Mouse (Mus musculus): ENCODE data around the gene Arhgef17. TPM values are rescaled to one million over a fixed set of nuclear protein-coding genes. Genes with fewer than 3 reads are reported as not detected.

Arhgef17 gene
- polyA plus RNA-seq, 1 experiment from 2014 or later = 8.0 TPM

DNA sequence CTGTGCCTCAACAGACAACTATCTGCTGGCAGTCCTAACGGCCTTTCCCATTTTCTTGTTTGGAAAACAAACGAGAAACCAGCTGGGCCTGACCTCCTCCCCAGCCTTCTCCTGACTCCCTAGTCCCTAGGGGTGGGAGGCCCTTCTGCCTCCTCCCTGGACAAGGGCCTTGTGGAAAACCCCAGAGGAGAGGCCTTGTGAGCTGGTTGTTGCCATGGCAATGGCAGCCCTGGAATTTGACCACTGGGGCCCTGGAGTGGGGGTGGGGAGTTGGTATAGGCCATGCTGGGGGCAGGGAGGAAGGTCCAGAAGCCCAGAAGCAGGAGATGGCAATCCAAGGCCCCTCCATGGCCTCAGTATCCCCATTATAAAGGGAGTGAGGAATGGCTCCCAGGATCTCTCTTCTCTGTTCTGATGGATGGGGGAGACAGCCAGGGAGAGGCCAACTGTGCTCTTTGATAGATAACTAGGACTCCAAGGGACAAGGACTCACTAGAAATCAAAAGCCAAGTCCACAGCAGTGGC is 20.6 kb downstream of the Arhgef17 start:
- Histone ChIP-seq H3K4me1 (peaks cover 83% of the 10 kb centered on the region), H3K9ac (no peak overlapping the region), H3K27me3 (no peaks in the 10 kb centered on the region), H3K4me3 (no peak overlapping the region), H3K36me3 (peaks cover 26% of the 10 kb centered on the region), H3K4me2 (no peak overlapping the region), H3K27ac (no peak overlapping the region; the same call in 1 of the 2 replicates), H3K9me3 (no peaks in the 10 kb centered on the region)
- WGBS = 32% methylated on average over 2 of the region's 2 CpGs
- no peak for ATAC-seq (ENCODE audit: insufficient number of reproducible peaks, low FRiP score, low TSS enrichment, low read depth)

DNA sequence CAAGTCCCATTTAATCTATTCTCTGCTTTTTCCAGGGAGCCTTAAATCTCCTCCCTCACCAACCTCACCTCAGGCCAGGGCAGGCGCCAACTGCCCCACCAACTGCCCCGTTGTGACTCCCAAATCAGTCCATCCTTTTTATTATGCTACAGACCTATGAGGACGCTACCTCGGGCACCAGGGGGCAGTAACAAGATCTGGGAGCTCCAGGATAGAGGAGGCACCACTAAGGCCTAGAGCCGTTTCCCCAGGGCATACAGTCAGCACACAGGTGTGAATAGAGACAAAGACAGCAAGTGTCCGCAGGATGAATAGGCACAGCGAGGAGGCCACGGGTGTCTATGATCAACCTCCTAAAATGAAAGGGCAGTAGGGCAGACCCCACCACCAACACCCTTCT is 23.3 kb downstream of the Arhgef17 start:
- Histone ChIP-seq H3K9me3 (no peaks in the 10 kb centered on the region), H3K36me3 (peaks cover 17% of the 10 kb centered on the region; the same call in 1 of the 2 replicates), H3K4me2 (no peak overlapping the region), H3K4me1 (peaks cover 59% of the 10 kb centered on the region), H3K27ac (peak overlapping the region; percentile 84), H3K27me3 (no peaks in the 10 kb centered on the region), H3K4me3 (no peak overlapping the region), H3K9ac (no peak overlapping the region)
- WGBS = 55% methylated on average over 8 of the region's 8 CpGs
- no peak for ATAC-seq (ENCODE audit: insufficient number of reproducible peaks, low FRiP score, low TSS enrichment, low read depth)

DNA sequence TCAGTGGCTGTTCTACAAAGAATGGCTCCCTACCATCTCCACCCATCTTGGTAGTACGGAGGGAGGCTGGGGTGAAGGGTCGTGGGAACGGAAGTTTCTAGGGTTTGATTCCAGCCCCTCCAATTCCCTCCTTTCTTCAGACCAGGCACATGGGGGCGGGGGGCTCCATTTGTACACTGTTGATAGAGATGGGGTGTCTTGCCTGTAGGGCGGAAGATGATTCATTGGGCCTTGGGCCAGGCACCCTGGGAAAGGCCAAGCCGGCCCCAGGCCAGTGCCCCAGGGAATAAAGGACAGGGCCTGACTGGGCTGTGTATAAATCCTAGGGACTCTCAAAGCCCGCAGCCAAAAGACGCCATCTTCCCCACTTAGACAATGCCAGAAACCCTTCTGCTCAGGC is 23.8 kb downstream of the Arhgef17 start:
- Histone ChIP-seq H3K4me3 (no peak overlapping the region), H3K27ac (peak overlapping the region; percentile 84), H3K4me1 (peaks cover 56% of the 10 kb centered on the region), H3K36me3 (peaks cover 13% of the 10 kb centered on the region; the same call in 1 of the 2 replicates), H3K27me3 (no peaks in the 10 kb centered on the region), H3K9ac (no peak overlapping the region), H3K9me3 (no peaks in the 10 kb centered on the region), H3K4me2 (peak overlapping the region; percentile 29; the same call in 1 of the 2 replicates)
- no peak for ATAC-seq (ENCODE audit: insufficient number of reproducible peaks, low FRiP score, low TSS enrichment, low read depth)
- 83% methylated on average over 8 of the region's 8 CpGs for WGBS

DNA sequence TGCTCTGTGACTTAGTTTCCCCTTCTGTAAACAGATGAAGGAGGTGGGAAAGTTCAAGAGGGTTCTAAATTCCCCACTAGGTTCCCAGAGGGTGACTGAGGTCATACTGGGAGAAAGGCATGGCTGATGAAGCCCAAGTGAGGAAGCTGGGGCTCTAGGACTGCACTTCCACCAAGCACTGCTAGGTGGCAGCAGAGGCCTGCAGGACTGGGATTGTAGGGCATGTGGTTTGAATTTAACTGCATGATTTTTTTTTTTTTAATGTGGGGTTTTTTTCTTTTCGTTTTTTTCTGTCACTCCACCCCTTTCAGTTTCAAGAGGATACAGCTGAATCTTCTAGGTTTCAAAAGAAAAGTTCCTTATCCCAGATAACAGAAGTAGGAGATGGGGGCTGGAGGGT is 24.7 kb downstream of the Arhgef17 start:
- Histone ChIP-seq H3K4me1 (peaks cover 50% of the 10 kb centered on the region), H3K27me3 (no peaks in the 10 kb centered on the region), H3K27ac (peak overlapping the region; percentile 84), H3K9ac (no peak overlapping the region), H3K36me3 (peaks cover 13% of the 10 kb centered on the region; the same call in 1 of the 2 replicates), H3K4me2 (peak overlapping the region; percentile 29; the same call in 1 of the 2 replicates), H3K9me3 (no peaks in the 10 kb centered on the region), H3K4me3 (peak overlapping the region; percentile 5; the same call in 1 of the 2 replicates)
- WGBS = 0% methylated on average over 1 of the region's 1 CpGs
- ATAC-seq (ENCODE audit: insufficient number of reproducible peaks, low FRiP score, low TSS enrichment, low read depth) = no peak

DNA sequence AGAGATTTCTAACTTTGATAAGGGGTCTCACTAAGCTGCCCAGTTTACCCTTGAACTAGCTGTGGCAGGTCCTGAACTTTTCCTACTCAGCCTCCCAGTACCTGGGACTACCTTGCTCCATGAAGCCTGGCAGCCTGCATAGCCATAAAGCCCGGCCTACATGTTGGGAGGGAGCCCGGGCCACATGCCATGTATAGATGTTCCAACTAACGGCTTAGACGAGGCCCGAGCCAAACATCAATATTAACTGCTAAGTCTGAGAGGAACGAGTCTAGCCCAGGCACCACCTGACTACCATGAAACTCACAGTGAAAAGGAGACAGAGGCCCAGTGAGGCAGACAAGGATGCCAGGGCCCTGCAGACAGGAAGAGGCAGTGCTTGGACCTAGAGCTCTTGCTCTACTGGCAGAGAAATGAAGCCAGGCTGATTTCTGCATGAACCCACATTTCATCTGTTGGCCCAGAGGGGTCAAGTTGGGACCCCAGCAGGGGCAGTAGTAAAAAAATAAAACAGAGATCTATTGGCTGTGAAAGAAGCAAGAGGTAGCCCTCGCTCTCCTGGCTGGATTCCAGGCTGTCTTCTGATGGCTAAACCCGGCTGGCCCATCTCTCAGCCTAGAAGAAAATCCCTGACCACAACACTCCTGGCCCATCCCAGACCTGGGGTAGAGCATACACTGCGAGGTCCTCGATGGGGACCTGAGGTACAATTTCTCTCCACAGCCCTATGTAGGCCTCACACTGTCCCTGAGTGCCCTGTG is 25.7 kb downstream of the Arhgef17 start:
- H3K4me2 ChIP-seq = no peak overlapping the region
- no peaks in the 10 kb centered on the region for H3K9me3 ChIP-seq
- H3K36me3 ChIP-seq = peaks cover 16% of the 10 kb centered on the region; the same call in 1 of the 2 replicates
- H3K4me1 ChIP-seq = peaks cover 40% of the 10 kb centered on the region
- WGBS = 81% methylated on average over 10 of the region's 10 CpGs
- H3K4me3 ChIP-seq = no peak overlapping the region
- H3K27me3 ChIP-seq = no peaks in the 10 kb centered on the region
- H3K27ac ChIP-seq = no peak overlapping the region
- H3K9ac ChIP-seq = no peak overlapping the region
- no peak for ATAC-seq (ENCODE audit: insufficient number of reproducible peaks, low FRiP score, low TSS enrichment, low read depth)

DNA sequence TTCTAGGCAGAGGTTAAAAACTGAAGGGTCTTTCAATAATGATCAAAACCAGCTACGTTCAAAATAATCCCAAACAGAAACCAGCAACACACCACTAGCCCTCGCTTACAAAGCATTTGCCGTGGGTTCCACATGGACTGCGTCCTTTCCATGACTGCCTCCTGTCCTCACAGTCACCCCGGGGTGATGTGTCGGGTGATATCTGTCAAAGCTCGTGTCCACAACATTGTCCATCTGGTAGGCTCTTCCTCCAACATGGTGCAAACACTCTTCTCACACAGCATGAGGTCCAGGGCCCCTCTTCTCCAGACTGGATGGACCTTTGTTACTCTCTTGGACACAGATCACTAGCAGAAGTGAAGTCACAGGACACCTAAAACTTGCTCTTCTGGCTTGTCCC is 26.9 kb downstream of the Arhgef17 start:
- Histone ChIP-seq H3K4me3 (no peak overlapping the region), H3K9ac (no peak overlapping the region), H3K9me3 (no peaks in the 10 kb centered on the region), H3K4me1 (peaks cover 33% of the 10 kb centered on the region), H3K27ac (no peak overlapping the region), H3K4me2 (no peak overlapping the region), H3K27me3 (no peaks in the 10 kb centered on the region), H3K36me3 (peaks cover 16% of the 10 kb centered on the region; the same call in 1 of the 2 replicates)
- no peak for ATAC-seq (ENCODE audit: insufficient number of reproducible peaks, low FRiP score, low TSS enrichment, low read depth)
- WGBS = 85% methylated on average over 7 of the region's 7 CpGs

DNA sequence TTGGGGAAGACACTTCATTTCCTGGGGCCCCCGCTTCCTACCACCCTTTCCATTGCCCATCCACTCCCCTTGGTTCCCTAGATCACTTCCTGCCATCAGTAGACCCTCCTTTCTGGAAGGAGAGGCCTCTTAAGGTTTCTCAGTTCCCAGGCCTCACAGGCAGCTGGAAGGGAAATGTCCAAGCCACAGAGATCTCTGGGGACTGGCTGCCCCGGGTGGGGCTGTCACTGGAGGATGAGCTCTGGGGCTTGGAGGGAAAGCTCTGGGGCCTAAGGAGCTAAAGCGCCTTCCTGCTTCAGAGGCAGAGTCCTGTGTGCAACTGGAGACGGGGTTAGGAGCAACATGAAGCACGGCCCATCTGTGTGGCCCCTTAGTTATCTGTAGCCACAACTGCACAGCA is 27.3 kb downstream of the Arhgef17 start:
- peaks cover 13% of the 10 kb centered on the region; the same call in 1 of the 2 replicates for H3K36me3 ChIP-seq
- H3K4me1 ChIP-seq = peaks cover 30% of the 10 kb centered on the region
- no peak for ATAC-seq (ENCODE audit: insufficient number of reproducible peaks, low FRiP score, low TSS enrichment, low read depth)
- H3K4me3 ChIP-seq = no peak overlapping the region
- H3K27ac ChIP-seq = no peak overlapping the region
- no peaks in the 10 kb centered on the region for H3K27me3 ChIP-seq
- H3K4me2 ChIP-seq = no peak overlapping the region
- WGBS = 86% methylated on average over 5 of the region's 5 CpGs
- no peak overlapping the region for H3K9ac ChIP-seq
- H3K9me3 ChIP-seq = no peaks in the 10 kb centered on the region

DNA sequence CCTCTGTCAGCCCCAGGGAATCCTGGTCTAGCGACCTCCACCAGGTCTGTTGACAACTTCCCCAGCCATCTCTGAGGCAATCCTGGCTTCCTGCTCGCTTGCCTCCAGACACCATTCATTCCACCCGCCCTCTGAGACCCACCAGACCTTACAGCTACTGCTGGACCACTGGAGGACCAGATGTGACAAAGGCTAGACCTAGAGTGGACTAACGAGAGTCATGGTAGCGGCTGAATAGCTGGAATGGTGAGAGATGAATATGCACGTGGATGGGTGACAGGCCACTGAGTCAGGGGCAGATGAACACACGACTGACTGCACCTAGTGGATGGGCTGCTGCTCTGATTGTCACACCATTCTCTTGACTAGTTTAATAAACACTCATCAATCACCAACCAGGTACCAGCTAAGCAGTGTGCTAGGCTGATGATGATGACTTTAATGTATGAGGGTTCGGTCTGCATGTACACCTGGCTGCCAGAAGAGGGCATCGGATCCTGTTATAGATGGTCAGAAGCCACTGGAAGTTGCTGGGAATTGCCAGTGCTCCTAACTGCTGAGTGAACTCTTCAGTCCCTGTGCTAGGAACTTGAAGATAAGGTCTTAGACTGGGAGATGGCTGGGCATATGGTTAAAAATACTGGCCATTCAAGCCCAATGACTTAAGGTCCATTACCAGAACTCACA is 29.3 kb downstream of the Arhgef17 start:
- peaks cover 10% of the 10 kb centered on the region; the same call in 1 of the 2 replicates for H3K36me3 ChIP-seq
- no peak for ATAC-seq (ENCODE audit: insufficient number of reproducible peaks, low FRiP score, low TSS enrichment, low read depth)
- WGBS = 80% methylated on average over 9 of the region's 9 CpGs
- no peaks in the 10 kb centered on the region for H3K9me3 ChIP-seq
- H3K9ac ChIP-seq = no peak overlapping the region
- H3K4me3 ChIP-seq = no peak overlapping the region
- no peak overlapping the region for H3K27ac ChIP-seq
- peaks cover 12% of the 10 kb centered on the region for H3K4me1 ChIP-seq
- H3K27me3 ChIP-seq = no peaks in the 10 kb centered on the region
- H3K4me2 ChIP-seq = no peak overlapping the region

DNA sequence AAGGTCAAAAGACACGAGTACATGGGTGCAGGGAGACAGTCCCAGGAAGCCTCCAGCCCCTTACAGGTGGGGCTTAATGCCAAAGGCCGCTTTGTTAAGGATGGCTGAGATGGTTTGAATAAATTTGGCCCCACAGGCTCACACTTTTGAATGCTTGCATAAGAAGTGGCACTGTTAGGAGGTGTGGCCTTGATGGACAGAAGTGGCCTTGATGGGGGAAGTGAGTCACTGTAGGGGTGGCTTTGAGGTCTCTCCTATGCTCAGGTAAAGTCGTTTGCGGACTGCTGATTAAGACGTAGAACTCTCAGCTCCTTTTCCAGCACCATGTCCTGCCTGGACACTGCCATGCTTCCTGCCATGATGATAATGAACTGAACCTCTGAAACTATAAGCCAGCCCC is 34.1 kb downstream of the Arhgef17 start:
- no peak overlapping the region for H3K4me3 ChIP-seq
- no peaks in the 10 kb centered on the region for H3K27me3 ChIP-seq
- ATAC-seq (ENCODE audit: insufficient number of reproducible peaks, low FRiP score, low TSS enrichment, low read depth) = no peak
- peaks cover 26% of the 10 kb centered on the region for H3K4me1 ChIP-seq
- H3K27ac ChIP-seq = no peak overlapping the region
- H3K36me3 ChIP-seq = peaks cover 10% of the 10 kb centered on the region; the same call in 1 of the 2 replicates
- no peak overlapping the region for H3K4me2 ChIP-seq
- no peaks in the 10 kb centered on the region for H3K9me3 ChIP-seq
- WGBS = 80% methylated on average over 5 of the region's 5 CpGs
- no peak overlapping the region for H3K9ac ChIP-seq

DNA sequence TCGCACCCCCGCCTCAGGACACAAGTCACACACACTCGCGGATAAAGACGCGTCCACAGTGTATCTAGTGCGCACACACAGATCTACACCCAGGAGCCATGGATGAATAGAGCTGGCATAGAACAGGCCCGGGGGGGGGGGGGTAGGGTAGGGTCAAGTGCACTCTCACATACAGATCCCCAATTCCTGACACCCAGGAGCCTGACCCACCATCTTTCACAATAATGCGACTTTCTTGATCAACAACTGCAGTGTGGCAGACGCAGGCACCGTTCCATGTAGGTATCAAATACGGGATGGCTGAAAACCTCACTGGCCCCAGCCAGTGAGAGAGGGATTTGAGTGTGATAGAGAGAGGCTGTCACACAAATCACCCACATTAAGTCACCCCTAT is 37.1 kb downstream of the Arhgef17 start:
- Histone ChIP-seq H3K27ac (no peak overlapping the region), H3K9me3 (no peaks in the 10 kb centered on the region), H3K9ac (peak overlapping the region; percentile 60), H3K4me1 (peaks cover 35% of the 10 kb centered on the region), H3K36me3 (peaks cover 17% of the 10 kb centered on the region), H3K4me2 (peak overlapping the region; percentile 96), H3K4me3 (peak overlapping the region; percentile 54), H3K27me3 (no peaks in the 10 kb centered on the region)
- WGBS = 2% methylated on average over 12 of the region's 12 CpGs
- ATAC-seq (ENCODE audit: insufficient number of reproducible peaks, low FRiP score, low TSS enrichment, low read depth) = 0 out of 2 replicates have a peak, but pooled peaks have one; percentile 11

DNA sequence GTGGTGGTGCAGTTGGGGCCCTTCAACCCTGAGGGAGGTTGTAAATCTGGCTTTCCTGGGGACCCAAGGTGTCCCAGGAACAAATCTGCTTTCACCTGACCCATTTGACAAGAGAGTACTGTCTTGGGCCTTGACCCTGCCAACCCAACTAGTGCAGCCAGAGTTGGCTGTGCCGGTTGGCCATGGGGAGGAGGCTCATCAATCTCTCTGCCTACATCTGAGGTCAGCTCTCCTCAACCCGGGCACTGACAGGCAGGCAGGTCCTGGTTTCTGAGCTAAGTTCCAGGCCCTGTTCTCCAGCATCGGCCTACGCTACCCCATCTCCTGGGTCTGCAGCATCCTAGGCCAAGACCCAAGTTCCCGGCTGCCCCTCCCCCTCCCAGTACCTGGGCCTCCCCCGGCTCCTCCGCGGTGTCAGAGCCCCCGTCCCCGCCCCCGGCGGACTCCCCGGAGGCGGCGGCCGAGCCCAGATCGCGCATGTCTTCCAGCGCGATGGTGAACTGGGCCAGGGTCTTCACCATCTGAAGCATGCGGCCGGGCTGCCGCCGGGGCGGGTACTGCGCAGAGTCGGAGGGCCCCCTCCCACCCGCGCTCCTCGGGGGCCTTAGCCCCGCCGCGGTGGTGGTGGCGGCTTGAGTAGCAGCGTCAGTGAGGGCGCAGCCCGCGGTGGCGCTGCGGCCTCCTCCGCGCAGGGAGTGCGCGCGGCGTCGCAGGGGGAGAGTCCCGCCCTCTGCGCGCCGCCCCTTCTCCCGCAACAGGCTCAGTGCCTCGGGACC is 37.7 kb downstream of the Arhgef17 start:
- H3K27me3 ChIP-seq = no peaks in the 10 kb centered on the region
- ATAC-seq (ENCODE audit: insufficient number of reproducible peaks, low FRiP score, low TSS enrichment, low read depth) = peak; percentile 27; the same call in 1 of the 2 replicates
- peaks cover 23% of the 10 kb centered on the region for H3K36me3 ChIP-seq
- no peaks in the 10 kb centered on the region for H3K9me3 ChIP-seq
- WGBS = 2% methylated on average over 53 of the region's 53 CpGs
- peak overlapping the region; percentile 33; the same call in 1 of the 2 replicates for H3K27ac ChIP-seq
- H3K9ac ChIP-seq = peak overlapping the region; percentile 60
- peak overlapping the region; percentile 96 for H3K4me2 ChIP-seq
- peak overlapping the region; percentile 54 for H3K4me3 ChIP-seq
- peaks cover 35% of the 10 kb centered on the region for H3K4me1 ChIP-seq
